Mouse (Mus musculus) MEL (cell line): ENCODE measurements around the gene Mrpl39. TPM values are rescaled to one million over a fixed set of nuclear protein-coding genes. Genes with fewer than 3 reads are reported as not detected.

Experiments
- DNase-seq: peaks from one replicate; pipeline ENCODE4 v3.0.0; 2011; ENCODE audit warnings: low read depth, low spot score
- H3K27ac ChIP-seq: 2 replicates; pipeline ENCODE4 v1.5.1; 2012; ENCODE audit warnings: low read depth, mild to moderate bottlenecking, control low read depth, low read length, moderate library complexity; ENCODE audit not compliant: control insufficient read depth
- H3K27me3 ChIP-seq, 2 experiments: fragments of 150-350 bp in 1 of 2; sonication (generic) in 1 of 2; 2 replicates each; pipeline ENCODE4 v1.6.1; 2012; ENCODE audit warnings: low read length in 2 of 2, mild to moderate bottlenecking in 2 of 2, improper control_type of control experiment in 1 of 2, moderate library complexity in 1 of 2; ENCODE audit not compliant: insufficient read depth in 2 of 2, control insufficient read depth in 1 of 2
- H3K36me3 ChIP-seq, 2 experiments: 2 replicates each; pipeline ENCODE4 v1.6.1; 2012 to 2014; ENCODE audit warnings: low read length in 2 of 2, improper control_type of control experiment in 1 of 2, inconsistent platforms in 1 of 2, mild to moderate bottlenecking in 1 of 2; ENCODE audit not compliant: insufficient read depth in 2 of 2, control insufficient read depth in 1 of 2
- H3K4me1 ChIP-seq, 2 experiments: fragments of 150-350 bp in 1 of 2; sonication (generic) in 1 of 2; 2 replicates each; pipeline ENCODE4 v1.6.1; 2012; ENCODE audit warnings: low read length in 2 of 2, improper control_type of control experiment in 1 of 2, mild to moderate bottlenecking in 1 of 2; ENCODE audit not compliant: insufficient read depth in 2 of 2, control insufficient read depth in 1 of 2
- H3K4me3 ChIP-seq, 2 experiments: fragments of 150-350 bp in 1 of 2; sonication (generic) in 1 of 2; 2 replicates each; pipeline ENCODE4 v1.5.1; 2012; ENCODE audit warnings: low read depth in 2 of 2, low read length in 2 of 2, mild to moderate bottlenecking in 2 of 2, moderate library complexity in 2 of 2, control low read depth in 1 of 2, improper control_type of control experiment in 1 of 2; ENCODE audit not compliant: control insufficient read depth in 1 of 2, insufficient read depth in 1 of 2
- H3K79me2 ChIP-seq: 2 replicates; pipeline ENCODE4 v1.6.1; 2012; ENCODE audit warnings: mild to moderate bottlenecking, low read length, moderate library complexity; ENCODE audit not compliant: control insufficient read depth, poor library complexity, insufficient read depth
- H3K9ac ChIP-seq: 2 replicates; pipeline ENCODE4 v1.6.1; 2012; ENCODE audit warnings: low read depth, mild to moderate bottlenecking, control low read depth, low read length, moderate library complexity; ENCODE audit not compliant: control insufficient read depth, poor library complexity, severe bottlenecking
- H3K9me3 ChIP-seq: fragments of 150-350 bp; sonication (generic); replicated peaks from 2 replicates; pipeline ENCODE4 v1.6.1; 2012; ENCODE audit warnings: mild to moderate bottlenecking, low read length, improper control_type of control experiment, moderate library complexity; ENCODE audit not compliant: insufficient read depth
- CHD2 ChIP-seq: IDR thresholded peaks from 2 replicates; pipeline ENCODE4 v1.6.1; 2011; ENCODE audit warnings: low read length, improper control_type of control experiment
- CTCF ChIP-seq, 3 experiments: IDR thresholded peaks in 2 of 3; conservative IDR thresholded peaks in 1 of 3; 2 replicates each; pipeline ENCODE4 v1.5.1; 2011 to 2012; ENCODE audit warnings: low read length in 3 of 3, low read depth in 2 of 3, mild to moderate bottlenecking in 2 of 3, improper control_type of control experiment in 1 of 3, inconsistent platforms in 1 of 3, mixed read lengths in 1 of 3, moderate library complexity in 1 of 3; ENCODE audit not compliant: control insufficient read depth in 1 of 3, insufficient read depth in 1 of 3, poor library complexity in 1 of 3, severe bottlenecking in 1 of 3
- E2F4 ChIP-seq: IDR thresholded peaks from 2 replicates; pipeline ENCODE4 v1.6.1; 2011; ENCODE audit warnings: low read depth, low read length, improper control_type of control experiment, borderline replicate concordance
- ETS1 ChIP-seq: IDR thresholded peaks from 2 replicates; pipeline ENCODE4 v1.6.1; 2012; ENCODE audit warnings: low read depth, mild to moderate bottlenecking, inconsistent platforms, low read length, improper control_type of control experiment, moderate library complexity
- HCFC1 ChIP-seq: IDR thresholded peaks from 2 replicates; pipeline ENCODE4 v1.6.1; 2012; ENCODE audit warnings: low read depth, mild to moderate bottlenecking, inconsistent platforms, low read length, improper control_type of control experiment, moderate library complexity
- MAX ChIP-seq: IDR thresholded peaks from 2 replicates; pipeline ENCODE4 v1.6.1; 2011; ENCODE audit warnings: low read length, improper control_type of control experiment
- MAZ ChIP-seq: IDR thresholded peaks from 2 replicates; pipeline ENCODE4 v1.6.1; 2012; ENCODE audit warnings: low read depth, mild to moderate bottlenecking, inconsistent platforms, low read length, improper control_type of control experiment
- MEF2A ChIP-seq: IDR thresholded peaks from 2 replicates; pipeline ENCODE4 v1.6.1; 2014; ENCODE audit warnings: low read depth, mild to moderate bottlenecking, inconsistent platforms, low read length, improper control_type of control experiment; ENCODE audit not compliant: poor library complexity, insufficient replicate concordance, severe bottlenecking; ENCODE audit errors: extremely low read depth
- MYB ChIP-seq: IDR thresholded peaks from 2 replicates; pipeline ENCODE4 v1.6.1; 2011; ENCODE audit warnings: mild to moderate bottlenecking, low read depth, low read length, improper control_type of control experiment
- MYC ChIP-seq: IDR thresholded peaks from 2 replicates; pipeline ENCODE4 v1.6.1; 2011; ENCODE audit warnings: low read depth, mild to moderate bottlenecking, low read length, improper control_type of control experiment, moderate library complexity
- NELFE ChIP-seq: IDR thresholded peaks from 2 replicates; pipeline ENCODE4 v1.6.1; 2011; ENCODE audit warnings: low read depth, low read length, improper control_type of control experiment
- RCOR1 ChIP-seq: IDR thresholded peaks from 2 replicates; pipeline ENCODE4 v1.6.1; 2012; ENCODE audit warnings: low read depth, mild to moderate bottlenecking, inconsistent platforms, low read length, improper control_type of control experiment
- SMC3 ChIP-seq: IDR thresholded peaks from 2 replicates; pipeline ENCODE4 v1.6.1; 2011; ENCODE audit warnings: low read depth, low read length, improper control_type of control experiment
- TAL1 ChIP-seq: IDR thresholded peaks from 2 replicates; pipeline ENCODE4 v1.6.1; 2012; ENCODE audit warnings: mild to moderate bottlenecking, inconsistent platforms, low read length, moderate library complexity, mixed read lengths
- TBP ChIP-seq: IDR thresholded peaks from 2 replicates; pipeline ENCODE4 v1.8.0; 2011; ENCODE audit warnings: low read depth, low read length, improper control_type of control experiment
- TCF12 ChIP-seq: IDR thresholded peaks from 2 replicates; pipeline ENCODE4 v1.6.1; 2014; ENCODE audit warnings: low read depth, mild to moderate bottlenecking, inconsistent platforms, low read length, improper control_type of control experiment, moderate library complexity
- USF1 ChIP-seq: IDR thresholded peaks from 2 replicates; pipeline ENCODE4 v1.6.1; 2014; ENCODE audit warnings: low read depth, mild to moderate bottlenecking, inconsistent platforms, low read length, improper control_type of control experiment, moderate library complexity
- ZNF384 ChIP-seq: IDR thresholded peaks from 2 replicates; pipeline ENCODE4 v1.6.1; 2012; ENCODE audit warnings: low read depth, mild to moderate bottlenecking, inconsistent platforms, low read length, improper control_type of control experiment
- polyA plus RNA-seq, 2 experiments: library from polyadenylated mRNA; stranded (reverse) in 1 of 2; unstranded in 1 of 2; fragments of >175 nt in 1 of 2; fragments of >200 nt in 1 of 2; gene quantifications; 2 replicates each; pipeline versions ENCODE4 v1.2.1 to v1.2.4; 2012; ENCODE audit warnings: low replicate concordance in 2 of 2, low read depth in 1 of 2; ENCODE audit not compliant: insufficient read length in 2 of 2, insufficient read depth in 1 of 2, missing spikeins in 1 of 2
- total RNA-seq: library from RNA; depleted of rRNA; stranded (reverse); fragments of 300-350 nt; gene quantifications from 2 replicates; pipeline ENCODE4 v1.2.3, GENCODE M21; 2012

Mrpl39 gene
- total and polyA plus RNA-seq, 3 experiments: 48.3 to 50.9 TPM; not detected in 1

DNA sequence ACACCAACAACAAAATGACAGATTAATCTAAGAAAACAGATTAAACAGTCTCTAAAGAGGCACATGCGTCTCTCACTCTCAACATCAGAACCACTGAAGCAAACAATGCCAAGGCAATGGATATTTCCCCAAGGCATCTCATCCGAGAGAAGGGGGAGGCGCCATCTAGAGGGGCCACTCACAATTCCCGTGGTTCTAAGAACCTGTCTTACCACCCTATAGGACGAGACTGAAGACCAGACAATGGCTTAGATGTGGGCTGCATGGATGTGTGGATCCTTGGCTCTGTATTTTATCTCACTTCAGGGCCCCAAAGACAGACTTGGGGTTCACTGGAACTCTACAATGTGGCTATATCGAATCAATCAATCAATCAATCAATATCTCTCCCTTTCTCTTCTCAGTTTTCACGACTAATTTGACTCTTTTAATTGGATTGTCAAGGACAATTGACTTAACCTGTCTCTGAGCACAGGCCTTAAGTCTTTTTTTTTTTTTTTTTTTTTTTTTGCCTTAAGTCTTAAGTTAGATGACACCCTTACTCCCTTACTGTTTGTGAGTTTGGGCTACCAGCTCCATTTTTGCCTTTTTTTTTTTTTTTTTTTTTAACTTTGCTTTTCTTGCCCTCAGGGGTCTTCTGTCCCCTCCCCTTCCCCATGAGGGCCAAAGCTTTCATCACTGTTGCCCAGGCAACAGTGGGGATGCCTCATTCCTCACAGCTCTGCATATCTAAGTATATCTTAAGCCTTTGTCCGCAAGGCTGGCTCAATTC is 37.1 kb upstream of the Mrpl39 start:
- H3K27me3 ChIP-seq: no peaks in the 10 kb centered on the region
- H3K9me3 ChIP-seq: no peaks in the 10 kb centered on the region
- no peaks in the 10 kb centered on the region for H3K79me2 ChIP-seq
- H3K36me3 ChIP-seq: no peaks in the 10 kb centered on the region
- DNase-seq: no peak
- no peaks in the 10 kb centered on the region for H3K4me1 ChIP-seq
- TF ChIP-seq CTCF (IDR thresholded peaks at IDR 0.05 in 2 of 3, conservative IDR thresholded peaks at IDR 0.05 in 1 of 3; ENCODE audit: control insufficient read depth in 1 of 3, insufficient read depth in 1 of 3, low read depth in 2 of 3, low read length in 3 of 3, poor library complexity in 1 of 3, severe bottlenecking in 1 of 3) (no peak), HCFC1 (no peak), ZNF384 (no peak), SMC3 (no peak), NELFE (no peak), MAX (no peak), RCOR1 (no peak), CHD2 (no peak), MEF2A (no peak), TBP (no peak), E2F4 (no peak), MAZ (no peak), ETS1 (no peak), MYC (no peak), TAL1 (no peak), MYB (no peak), TCF12 (no peak)
- TF ChIP-seq, all 39 proteins: peak for 0
- Histone ChIP-seq H3K27ac (no peak overlapping the region), H3K4me3 (no peak overlapping the region), H3K9ac (no peak overlapping the region)

DNA sequence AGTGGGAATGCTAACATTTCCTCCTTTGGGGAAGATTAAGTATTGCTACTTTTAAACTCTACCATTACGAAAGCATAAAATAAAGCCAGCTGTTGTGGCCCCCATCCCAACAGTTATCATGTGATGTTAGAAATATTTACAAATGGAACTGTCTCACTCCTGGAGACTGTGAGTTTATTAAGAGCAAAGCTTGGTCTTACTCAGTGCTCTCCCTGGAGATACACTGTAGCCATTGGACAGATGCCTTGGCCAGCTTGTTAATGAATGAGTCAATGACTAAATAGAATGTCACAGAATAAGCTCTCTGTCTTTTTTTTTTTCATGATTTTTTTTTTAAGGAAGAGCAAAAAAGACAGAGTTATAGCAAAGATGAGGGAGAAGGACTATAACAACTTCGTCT is 35.9 kb upstream of the Mrpl39 start:
- no peak for DNase-seq

More for the DNA sequence above, 35.9 kb upstream of the Mrpl39 start:
- H3K79me2 ChIP-seq: no peaks in the 10 kb centered on the region
- H3K9me3 ChIP-seq: no peaks in the 10 kb centered on the region
- no peaks in the 10 kb centered on the region for H3K4me1 ChIP-seq
- TF ChIP-seq MYB (no peak), USF1 (no peak)
- H3K9ac ChIP-seq: no peak overlapping the region
- no peak overlapping the region for H3K4me3 ChIP-seq
- no peak overlapping the region for H3K27ac ChIP-seq
- no peaks in the 10 kb centered on the region for H3K36me3 ChIP-seq
- H3K27me3 ChIP-seq: no peaks in the 10 kb centered on the region; a peak in 1 of 4 replicates
